Mouse (Mus musculus): ENCODE measurements around the gene Kansl1l.

GRCm38 (mm10) chr1:66837207-66837606 lies 19.8 kb upstream of the Kansl1l start:
- TF ChIP-seq CTCF (conservative IDR thresholded peaks at IDR 0.05; ENCODE audit: insufficient read depth, insufficient read length, low read depth, low read length) = no peak
- TF ChIP-seq POLR2A (IDR thresholded peaks at IDR 0.05; ENCODE audit: low read depth, low read length) = no peak

Measured in kidney, adult 2 months (tissue).